ENCODE assay signal across 19 mouse cellular contexts in the genomic region with DNA sequence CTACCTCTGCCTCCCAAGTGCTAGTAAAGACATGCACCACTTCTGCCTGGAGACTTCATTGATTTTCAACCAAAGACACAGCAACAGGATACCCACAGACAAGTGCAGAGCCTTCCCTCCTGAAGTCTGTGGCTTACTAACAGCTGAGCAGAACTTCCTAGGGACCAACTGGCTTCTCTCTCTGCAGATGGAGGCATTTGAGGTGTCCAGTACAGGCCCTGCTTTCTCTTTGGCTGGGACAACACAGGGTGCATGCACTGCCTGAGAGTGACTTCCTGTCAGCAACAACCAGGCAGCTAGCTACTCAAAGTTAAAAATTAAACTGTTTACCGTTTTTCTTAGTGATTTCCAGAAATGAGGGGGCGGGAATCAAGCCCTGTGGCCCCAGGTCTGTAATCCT. TPM values are rescaled to one million over a fixed set of nuclear protein-coding genes. Genes with fewer than 3 reads are reported as not detected.
DNase-seq lines count a peak whose midpoint lies in the region; ATAC-seq and TF ChIP-seq lines count a peak whose summit lies in the region.
"Had no signal": no experiment of that assay in that cellular context is flagged by ENCODE, and none has a peak within 500 bp of the region (broad histone marks: within the 10 kb centered on the region; RNA-seq: fewer than 3 reads in every experiment).

No protein-coding gene starts in this region.

- ATAC-seq in liver, embryonic 13.5 days (ENCODE audit: low read depth) = peak; percentile 56; the same call in 1 of the 2 replicates
- ATAC-seq: hindbrain, postnatal 0 days; lung, postnatal 0 days had no signal

- peak; percentile 76 for DNase-seq in liver, adult 2 months (ENCODE audit: extremely low read depth, low read depth, low spot score)
- no peak for DNase-seq in liver
- no peak for DNase-seq in ES-E14 (ENCODE audit: low read depth, low spot score)
- no peak for DNase-seq in liver, embryonic 13.5 days
- DNase-seq in yolk sac, embryonic 10.5 days (ENCODE audit: low spot score) = peak; percentile 48
- DNase-seq in forebrain, embryonic 10.5 days (ENCODE audit: extremely low spot score, low spot score) = no peak
- no peak for DNase-seq in hindbrain, embryonic 10.5 days (ENCODE audit: low spot score)
- DNase-seq: adrenal gland, postnatal 10 days; cerebellum, adult 2 months; heart, postnatal 10 days; retina, postnatal 1 day; thymus, adult 2 months had no signal

- no peaks in the 10 kb centered on the region for H3K27me3 ChIP-seq in liver, adult 2 months (ENCODE audit: control insufficient read depth, insufficient read depth, low read length)
- H3K27me3 ChIP-seq in liver, embryonic 13.5 days = no peaks in the 10 kb centered on the region
- no peaks in the 10 kb centered on the region for H3K27me3 ChIP-seq in forebrain, embryonic 10.5 days (ENCODE audit: poor library complexity, severe bottlenecking)
- H3K27me3 ChIP-seq in hindbrain, embryonic 10.5 days (ENCODE audit: insufficient read depth, poor library complexity, severe bottlenecking) = no peaks in the 10 kb centered on the region
- H3K27me3 ChIP-seq: embryonic facial prominence, embryonic 15.5 days; forebrain, embryonic 12.5 days; limb, embryonic 12.5 days; megakaryocyte, embryonic 14.5 days had no signal

- no peak overlapping the region for H3K4me3 ChIP-seq in liver, adult 2 months (ENCODE audit: insufficient read depth, low read depth, low read length)
- H3K4me3 ChIP-seq in ES-E14 (ENCODE audit: insufficient read depth in 1 of 2, low read depth in 1 of 2, low read length in 2 of 2, poor library complexity in 1 of 2, severe bottlenecking in 1 of 2) = no peak overlapping the region
- no peak overlapping the region for H3K4me3 ChIP-seq in liver, embryonic 13.5 days (replicated peaks)
- H3K4me3 ChIP-seq in forebrain, embryonic 10.5 days = no peak overlapping the region
- no peak overlapping the region for H3K4me3 ChIP-seq in hindbrain, embryonic 10.5 days
- H3K4me3 ChIP-seq: embryonic facial prominence, embryonic 15.5 days; forebrain, embryonic 12.5 days; layer of hippocampus, adult 2 months; limb, embryonic 12.5 days; megakaryocyte, embryonic 14.5 days had no signal

- H3K79me2 ChIP-seq in liver, adult 2 months (ENCODE audit: control insufficient read depth, insufficient read depth, low read length) = no peaks in the 10 kb centered on the region

- no peaks in the 10 kb centered on the region for H3K9me3 ChIP-seq in ES-E14 (ENCODE audit: control insufficient read depth, insufficient read depth, low read depth, low read length)
- H3K9me3 ChIP-seq in liver, embryonic 13.5 days (replicated peaks) = peaks cover 4% of the 10 kb centered on the region
- peaks cover 7% of the 10 kb centered on the region; the same call in 1 of the 2 replicates for H3K9me3 ChIP-seq in forebrain, embryonic 10.5 days
- peaks cover 8% of the 10 kb centered on the region for H3K9me3 ChIP-seq in hindbrain, embryonic 10.5 days
- H3K9me3 ChIP-seq: embryonic facial prominence, embryonic 15.5 days had no signal

- H3K27ac ChIP-seq in liver, adult 2 months (replicated peaks; ENCODE audit: insufficient read depth, low read depth, low read length) = peak overlapping the region; percentile 79
- peak overlapping the region; percentile 34; the same call in 1 of the 2 replicates for H3K27ac ChIP-seq in ES-E14 (ENCODE audit: insufficient read depth, low read depth, low read length, poor library complexity, severe bottlenecking)
- peak overlapping the region; percentile 41; the same call in 1 of the 2 replicates for H3K27ac ChIP-seq in liver, embryonic 13.5 days
- no peak overlapping the region for H3K27ac ChIP-seq in forebrain, embryonic 10.5 days
- no peak overlapping the region; the same call in 1 of the 2 replicates for H3K27ac ChIP-seq in hindbrain, embryonic 10.5 days
- H3K27ac ChIP-seq: embryonic facial prominence, embryonic 15.5 days; forebrain, embryonic 12.5 days; hindbrain, postnatal 0 days; layer of hippocampus, adult 2 months; limb, embryonic 12.5 days had no signal

- in situ Hi-C loops in ES-E14 (cut with MboI; ENCODE audit: low sequenced_read_pairs in 2 of 2, unreplicated experiment in 2 of 2) = loop anchor here in 1 of 2 experiments (10.0 kb wide), 1 partner anchor 122 kb away; a partner anchor contains a TSS

- 0 out of 2 replicates have a peak overlapping the region, but pooled peaks have one; percentile 8 for H3K4me2 ChIP-seq in liver, embryonic 13.5 days
- H3K4me2 ChIP-seq: embryonic facial prominence, embryonic 15.5 days; forebrain, embryonic 12.5 days; limb, embryonic 12.5 days had no signal

- no peak for TF ChIP-seq CTCF in liver, adult 2 months (IDR thresholded peaks at IDR 0.05; ENCODE audit: low read depth, low read length)

- H3K36me3 ChIP-seq in liver, adult 2 months (ENCODE audit: control insufficient read depth, insufficient read depth, low read length) = no peaks in the 10 kb centered on the region
- H3K36me3 ChIP-seq in ES-E14 (ENCODE audit: control insufficient read depth, insufficient read depth, low read length, poor library complexity, severe bottlenecking) = no peaks in the 10 kb centered on the region
- no peaks in the 10 kb centered on the region for H3K36me3 ChIP-seq in liver, embryonic 13.5 days
- H3K36me3 ChIP-seq in forebrain, embryonic 10.5 days (replicated peaks) = no peaks in the 10 kb centered on the region
- no peaks in the 10 kb centered on the region for H3K36me3 ChIP-seq in hindbrain, embryonic 10.5 days
- H3K36me3 ChIP-seq: embryonic facial prominence, embryonic 15.5 days; forebrain, embryonic 12.5 days; limb, embryonic 12.5 days had no signal

- WGBS in liver, adult 2 months = 13% methylated on average over 2 of the region's 2 CpGs
- 36% methylated on average over 2 of the region's 2 CpGs for WGBS in liver, embryonic 13.5 days (ENCODE audit: insufficient replicate concordance)
- 78% methylated on average over 2 of the region's 2 CpGs for WGBS in forebrain, embryonic 10.5 days
- 82% methylated on average over 2 of the region's 2 CpGs for WGBS in hindbrain, embryonic 10.5 days

- peaks cover 11% of the 10 kb centered on the region; the same call in 1 of the 2 replicates for H3K4me1 ChIP-seq in liver, adult 2 months (ENCODE audit: control insufficient read depth, insufficient read depth, low read length)
- H3K4me1 ChIP-seq in ES-E14 (ENCODE audit: control insufficient read depth in 2 of 2, insufficient read depth in 2 of 2, low read length in 2 of 2, poor library complexity in 1 of 2) = peaks cover 0 to 19% of the 10 kb centered on the region in 2 experiments; a peak in 2 of 4 replicates
- H3K4me1 ChIP-seq in liver, embryonic 13.5 days (replicated peaks) = peaks cover 23% of the 10 kb centered on the region
- peaks cover 7% of the 10 kb centered on the region; the same call in 1 of the 2 replicates for H3K4me1 ChIP-seq in forebrain, embryonic 10.5 days
- H3K4me1 ChIP-seq in hindbrain, embryonic 10.5 days (replicated peaks) = peaks cover 12% of the 10 kb centered on the region
- H3K4me1 ChIP-seq: forebrain, embryonic 12.5 days had no signal

- TF ChIP-seq POLR2A in liver, adult 2 months (IDR thresholded peaks at IDR 0.05; ENCODE audit: extremely low read depth, insufficient read depth, low read length) = no peak

- H3K9ac ChIP-seq in liver, adult 2 months (ENCODE audit: low read depth, low read length) = peak overlapping the region; percentile 33; the same call in 1 of the 2 replicates
- H3K9ac ChIP-seq in ES-E14 (ENCODE audit: insufficient read depth, low read depth, low read length, poor library complexity, severe bottlenecking) = 0 out of 2 replicates have a peak overlapping the region, but pooled peaks have one; percentile 28
- no peak overlapping the region for H3K9ac ChIP-seq in liver, embryonic 13.5 days
- H3K9ac ChIP-seq: embryonic facial prominence, embryonic 15.5 days; forebrain, embryonic 12.5 days; limb, embryonic 12.5 days had no signal

TF ChIP-seq in ES-E14, 5 proteins besides CTCF, POLR2A, EP300 and RAD21:
- TF ChIP-seq ZC3H11A (IDR thresholded peaks at IDR 0.05; ENCODE audit: borderline replicate concordance, low read depth, low read length) (no peak), HCFC1 (IDR thresholded peaks at IDR 0.05; ENCODE audit: borderline replicate concordance, insufficient read depth, low read length) (no peak), MAFK (IDR thresholded peaks at IDR 0.05; ENCODE audit: insufficient read depth, low read depth, low read length) (no peak), CHD2 (IDR thresholded peaks at IDR 0.05; ENCODE audit: low read depth, low read length) (no peak), ZNF384 (IDR thresholded peaks at IDR 0.05; ENCODE audit: low read depth, low read length) (no peak)

RNA-seq across cellular contexts. Expression of a gene that starts 58.3 kb away (rescaled TPM):
- total RNA-seq in liver, adult 2 months (2014; rRNA removed) = 232 and 331 TPM in 2 replicates
- 198 and 238 TPM in 2 replicates for polyA plus RNA-seq in liver, adult 2 months (2012; rRNA removed)
- 396 and 508 TPM in 2 replicates for total RNA-seq in ES-E14 (2012; rRNA removed)
- 313 and 375 TPM in 2 replicates for polyA plus RNA-seq in liver, embryonic 13.5 days (2015; fragmentation: Nextera tagmentation; extraction: Ambion mirVana)
- polyA plus RNA-seq in forebrain, embryonic 10.5 days (2016; fragmentation: Nextera tagmentation; extraction: Ambion mirVana) = 538 and 563 TPM in 2 replicates
- 403 and 492 TPM in 2 replicates for polyA plus RNA-seq in hindbrain, embryonic 10.5 days (2016; fragmentation: Nextera tagmentation; extraction: Ambion mirVana)

Comparison
In these comparisons a context has a peak if more than half of its experiments do, and no peak if none do; other contexts are left out.
1. DNase-seq: peak in liver, adult 2 months (single experiment) and yolk sac, embryonic 10.5 days (single experiment); none in liver (single experiment), ES-E14 (single experiment), liver, embryonic 13.5 days (single experiment), forebrain, embryonic 10.5 days (single experiment) and hindbrain, embryonic 10.5 days (single experiment).
2. H3K27ac ChIP-seq: peak in liver, adult 2 months (single experiment), ES-E14 (single experiment) and liver, embryonic 13.5 days (single experiment); none in forebrain, embryonic 10.5 days (single experiment) and hindbrain, embryonic 10.5 days (single experiment).